Mouse (Mus musculus) stomach, embryonic 16.5 days (tissue): ENCODE data around the gene Opcml. TPM values are rescaled to one million over a fixed set of nuclear protein-coding genes. Genes with fewer than 3 reads are reported as not detected.

Source experiments
- ATAC-seq: fragments of 200-750 bp; cut with Nextera tagmentation; 2 replicates; pipeline ENCODE4 v1.8.0; 2017; ENCODE audit warnings: moderate number of reproducible peaks, moderate TSS enrichment; ENCODE audit not compliant: insufficient read depth, low FRiP score
- H3K27ac ChIP-seq: fragments of 300-500 bp; sonication (generic); 2 replicates; pipeline ENCODE4 v1.5.1; 2014; ENCODE audit warnings: low read length
- H3K27me3 ChIP-seq: fragments of 300-500 bp; sonication (generic); 2 replicates; pipeline ENCODE4 v1.6.1; 2014; ENCODE audit warnings: low read length, control low read depth, mixed read lengths; ENCODE audit not compliant: control insufficient read depth, insufficient read depth
- H3K36me3 ChIP-seq: fragments of 300-500 bp; sonication (generic); 2 replicates; pipeline ENCODE4 v1.6.1; 2014; ENCODE audit warnings: low read length; ENCODE audit not compliant: control insufficient read depth, insufficient read depth
- H3K4me1 ChIP-seq: fragments of 300-500 bp; sonication (generic); 2 replicates; pipeline ENCODE4 v1.6.1; 2014; ENCODE audit warnings: low read length, control low read depth, mixed read lengths; ENCODE audit not compliant: control insufficient read depth, insufficient read depth
- H3K4me2 ChIP-seq: fragments of 300-500 bp; sonication (generic); 2 replicates; pipeline ENCODE4 v1.6.1; 2014; ENCODE audit warnings: low read depth, low read length, mixed read lengths
- H3K4me3 ChIP-seq: fragments of 300-500 bp; sonication (generic); replicated peaks from 2 replicates; pipeline ENCODE4 v1.5.1; 2014; ENCODE audit warnings: mild to moderate bottlenecking, low read length
- H3K9ac ChIP-seq: fragments of 300-500 bp; sonication (generic); 2 replicates; pipeline ENCODE4 v1.6.1; 2014; ENCODE audit warnings: low read length
- H3K9me3 ChIP-seq: fragments of 300-500 bp; sonication (generic); replicated peaks from 2 replicates; pipeline ENCODE4 v1.6.1; 2016; ENCODE audit warnings: low read length, control low read depth; ENCODE audit not compliant: control insufficient read depth
- WGBS: fragments of 180-500 bp; shearing (Covaris S2); extraction: QIAGEN DNeasy Blood & Tissue Kit; methylation state at CpG from one replicate; pipeline ENCODE4 v1.1.7; 2014; 5-methylcytosine and 5-hydroxymethylcytosine counted together
- polyA plus RNA-seq: library from polyadenylated mRNA; unstranded; fragments of >200 nt; fragmentation: Nextera tagmentation; extraction: Ambion mirVana; gene quantifications from 2 replicates; pipeline ENCODE4 v1.2.1, GENCODE M21; 2015

Opcml gene
- polyA plus RNA-seq, 1 experiment from 2014 or later: 2.8 TPM

DNA sequence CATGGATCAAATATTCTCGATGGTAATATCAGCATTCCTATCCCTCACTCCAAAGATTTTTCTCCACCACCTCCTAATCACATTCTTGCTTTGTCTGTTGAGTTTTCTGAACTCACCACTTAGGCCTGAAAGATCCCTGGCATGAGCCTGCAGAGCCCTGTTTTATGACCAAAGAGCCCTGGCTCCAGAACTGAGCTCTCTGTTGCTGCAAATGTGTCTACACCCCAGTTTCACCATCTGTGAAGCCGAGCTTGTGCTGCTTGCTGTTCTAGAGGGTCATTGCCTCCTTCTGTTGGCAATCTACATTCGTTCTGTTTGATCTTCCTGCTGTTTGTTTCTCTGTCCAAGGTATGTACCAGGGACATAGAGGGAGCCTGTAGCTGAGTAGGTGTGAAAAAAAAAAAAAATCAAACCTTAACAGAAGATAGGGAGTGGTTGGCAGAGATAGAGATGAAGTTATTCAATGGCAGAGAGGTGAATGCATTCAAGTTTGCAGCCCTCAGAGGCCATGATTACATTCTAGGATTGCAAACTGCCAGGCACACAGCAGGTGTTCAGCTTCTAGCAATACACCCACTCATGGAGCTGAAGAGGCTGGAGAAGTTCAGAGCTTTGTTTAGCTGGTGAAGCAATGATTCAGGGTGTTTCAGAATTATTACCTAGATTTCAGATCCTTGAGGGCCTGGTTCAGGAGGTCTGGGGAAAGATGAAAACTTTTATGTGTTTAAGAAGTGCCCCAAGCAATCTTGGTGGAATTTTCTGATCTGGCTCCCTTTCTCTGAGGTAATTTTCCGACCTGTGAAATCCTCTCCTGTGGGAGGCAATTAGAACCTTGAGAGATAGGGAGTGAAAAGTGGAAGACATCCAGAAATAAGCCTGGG is 133.6 kb downstream of the Opcml start:
- Histone ChIP-seq H3K36me3 (no peaks in the 10 kb centered on the region), H3K4me2 (no peak overlapping the region), H3K4me3 (no peak overlapping the region), H3K9ac (no peak overlapping the region), H3K9me3 (no peaks in the 10 kb centered on the region), H3K4me1 (no peaks in the 10 kb centered on the region), H3K27ac (no peak overlapping the region), H3K27me3 (no peaks in the 10 kb centered on the region)
- no peak for ATAC-seq
- WGBS: 52% methylated on average over 4 of the region's 4 CpGs

DNA sequence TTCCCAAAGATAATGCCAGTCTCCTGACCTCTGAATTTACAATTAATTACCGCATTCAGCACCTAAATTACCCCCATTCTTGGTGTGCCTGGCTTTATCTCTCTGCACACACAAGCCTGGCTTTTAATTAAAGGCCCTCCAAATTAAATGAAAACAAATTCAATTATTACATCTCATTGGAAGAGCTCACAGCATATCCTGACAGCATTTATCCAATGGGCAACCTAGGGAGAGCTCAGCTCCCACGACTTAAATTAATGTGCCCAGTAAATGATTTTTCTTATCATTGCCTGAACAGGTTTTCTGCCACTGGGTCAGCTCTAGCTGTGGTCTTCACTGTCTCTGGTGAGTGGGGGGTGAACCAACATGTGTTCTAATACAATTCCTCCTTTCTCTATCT is 135.1 kb downstream of the Opcml start:
- Histone ChIP-seq H3K36me3 (no peaks in the 10 kb centered on the region), H3K4me2 (no peak overlapping the region), H3K27ac (no peak overlapping the region), H3K4me1 (no peaks in the 10 kb centered on the region), H3K27me3 (no peaks in the 10 kb centered on the region), H3K9me3 (no peaks in the 10 kb centered on the region), H3K4me3 (no peak overlapping the region), H3K9ac (no peak overlapping the region)
- WGBS: 70% methylated on average over 2 of the region's 2 CpGs
- no peak for ATAC-seq

DNA sequence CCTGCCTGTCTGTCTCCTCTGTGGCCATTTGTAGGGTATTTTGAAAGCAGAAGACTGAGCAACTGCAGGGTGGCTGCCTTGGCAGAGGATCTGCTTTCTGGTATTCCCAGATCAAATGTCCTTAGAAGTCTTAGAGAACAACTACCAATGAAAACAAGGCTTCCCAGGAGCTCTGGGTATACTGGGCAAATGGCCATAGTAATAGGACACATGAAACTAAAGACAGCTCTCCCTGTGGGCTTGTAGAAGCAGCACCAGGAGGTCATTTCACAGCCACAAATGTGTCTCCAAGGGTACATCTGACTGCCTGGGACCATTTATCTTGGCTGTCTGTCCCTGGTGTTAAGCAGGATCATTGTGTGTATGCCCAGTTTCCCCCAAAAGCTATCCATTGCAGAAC is 146.7 kb downstream of the Opcml start:
- no peaks in the 10 kb centered on the region for H3K9me3 ChIP-seq
- H3K4me3 ChIP-seq: no peak overlapping the region
- H3K27me3 ChIP-seq: no peaks in the 10 kb centered on the region
- H3K4me2 ChIP-seq: no peak overlapping the region
- no peaks in the 10 kb centered on the region for H3K36me3 ChIP-seq
- no peak overlapping the region for H3K9ac ChIP-seq
- no peak overlapping the region for H3K27ac ChIP-seq
- H3K4me1 ChIP-seq: no peaks in the 10 kb centered on the region
- no peak for ATAC-seq

DNA sequence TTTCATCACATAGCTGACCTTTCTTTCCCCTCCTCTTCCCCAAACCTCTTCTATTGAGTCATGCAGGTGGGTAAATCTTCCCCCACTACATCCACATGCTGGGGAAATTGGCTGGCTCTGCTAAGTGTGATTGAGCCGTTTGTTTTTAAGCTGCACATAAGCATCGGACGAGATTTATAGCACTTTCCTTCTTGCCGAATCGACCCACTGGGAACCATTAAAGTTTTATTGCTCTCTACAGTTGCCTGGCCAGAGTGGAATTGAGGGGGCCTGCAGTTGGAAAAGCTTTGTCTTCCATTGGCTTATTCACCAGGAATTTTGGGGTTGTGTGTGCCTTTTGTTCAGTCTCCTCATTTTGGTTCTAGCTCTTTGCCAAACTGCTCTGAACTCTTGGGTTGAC is 147.1 kb downstream of the Opcml start:
- Histone ChIP-seq H3K4me3 (no peak overlapping the region), H3K36me3 (no peaks in the 10 kb centered on the region), H3K9ac (no peak overlapping the region), H3K9me3 (no peaks in the 10 kb centered on the region), H3K27me3 (no peaks in the 10 kb centered on the region), H3K4me2 (no peak overlapping the region), H3K27ac (no peak overlapping the region), H3K4me1 (no peaks in the 10 kb centered on the region)
- 67% methylated on average over 5 of the region's 5 CpGs for WGBS
- ATAC-seq: no peak

DNA sequence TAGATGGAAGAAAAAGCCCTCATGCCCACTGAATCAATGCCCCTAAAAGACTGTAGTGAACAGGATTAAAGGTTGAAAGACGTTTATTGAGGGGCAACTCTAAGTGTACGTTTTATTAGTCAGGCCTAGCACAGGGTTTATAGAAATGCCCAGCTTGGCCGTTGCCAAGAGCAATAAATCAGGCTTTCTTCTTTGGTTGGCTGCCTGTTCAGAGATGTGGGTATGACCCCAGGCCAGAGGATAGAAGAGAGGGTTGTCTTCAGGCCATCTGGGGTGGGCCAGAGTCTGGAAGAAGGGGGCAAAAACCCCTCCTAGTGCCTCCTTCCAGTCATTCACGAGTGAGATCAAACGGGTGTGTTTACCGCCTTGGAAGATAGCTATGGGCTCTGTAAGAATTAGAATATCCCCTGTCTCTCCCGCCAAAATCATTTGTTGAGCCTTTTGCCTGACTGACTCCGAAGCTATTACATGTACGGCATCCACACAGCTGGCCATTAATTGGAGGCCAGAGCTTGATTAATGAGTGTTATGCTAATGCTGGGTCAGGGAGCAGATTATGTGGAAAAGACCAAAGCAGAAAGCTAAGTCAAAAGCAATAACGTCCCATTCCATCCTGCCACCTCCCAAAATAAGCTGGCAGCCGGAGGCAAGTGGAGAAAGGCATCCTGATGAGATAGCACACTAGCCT is 154.9 kb downstream of the Opcml start:
- Histone ChIP-seq H3K36me3 (no peaks in the 10 kb centered on the region), H3K27me3 (no peaks in the 10 kb centered on the region), H3K4me2 (no peak overlapping the region), H3K4me3 (no peak overlapping the region), H3K9ac (no peak overlapping the region), H3K9me3 (no peaks in the 10 kb centered on the region), H3K4me1 (peaks cover 4% of the 10 kb centered on the region; the same call in 1 of the 2 replicates), H3K27ac (no peak overlapping the region)
- no peak for ATAC-seq
- WGBS: 52% methylated on average over 11 of the region's 11 CpGs

DNA sequence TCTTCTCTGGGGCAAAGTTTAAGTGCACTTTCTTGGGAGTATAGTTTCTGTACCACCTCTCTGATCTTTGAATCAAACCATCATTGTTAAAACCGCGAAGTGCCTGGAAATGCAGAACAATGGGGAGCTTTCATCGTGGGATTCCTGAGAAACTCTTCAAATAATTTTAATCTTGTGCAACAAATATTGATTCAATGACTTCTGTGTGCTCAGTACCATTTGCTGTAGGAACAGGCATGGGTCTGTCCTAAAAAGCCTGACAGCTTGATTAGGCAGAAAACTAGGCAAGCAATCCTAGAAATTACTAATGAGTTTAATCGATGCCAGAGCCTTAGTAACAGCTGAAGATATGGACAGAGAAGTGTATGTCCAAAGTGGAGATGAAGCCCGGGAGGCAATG is 160.5 kb downstream of the Opcml start:
- 50% methylated on average over 5 of the region's 5 CpGs for WGBS
- Histone ChIP-seq H3K36me3 (no peaks in the 10 kb centered on the region), H3K4me1 (no peaks in the 10 kb centered on the region), H3K27ac (no peak overlapping the region), H3K4me2 (no peak overlapping the region), H3K27me3 (no peaks in the 10 kb centered on the region), H3K4me3 (no peak overlapping the region), H3K9ac (no peak overlapping the region), H3K9me3 (no peaks in the 10 kb centered on the region)
- ATAC-seq: peak; percentile 71; the same call in 1 of the 2 replicates

DNA sequence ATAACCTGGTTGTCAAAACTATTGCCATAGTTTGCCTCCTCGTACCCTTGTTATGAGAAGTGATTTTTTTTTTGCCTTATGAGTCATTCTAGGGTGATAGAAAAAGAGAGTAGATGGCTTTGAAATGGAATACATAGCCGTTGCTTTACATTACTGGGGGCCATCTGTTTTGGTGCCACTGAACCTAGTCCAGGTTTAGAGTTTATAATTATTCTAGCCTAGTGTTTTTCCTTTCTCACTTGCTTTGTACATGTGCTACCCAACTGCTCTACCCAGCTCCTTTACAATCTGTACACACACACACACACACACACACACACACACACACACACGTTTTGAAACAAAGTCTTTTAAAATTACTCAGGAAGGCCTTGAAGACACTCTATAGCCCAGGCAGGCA is 171.1 kb downstream of the Opcml start:
- Histone ChIP-seq H3K4me1 (no peaks in the 10 kb centered on the region), H3K4me2 (no peak overlapping the region), H3K27ac (no peak overlapping the region), H3K9ac (no peak overlapping the region), H3K4me3 (no peak overlapping the region), H3K27me3 (no peaks in the 10 kb centered on the region), H3K36me3 (no peaks in the 10 kb centered on the region), H3K9me3 (no peaks in the 10 kb centered on the region)
- 69% methylated on average over 3 of the region's 3 CpGs for WGBS
- no peak for ATAC-seq

DNA sequence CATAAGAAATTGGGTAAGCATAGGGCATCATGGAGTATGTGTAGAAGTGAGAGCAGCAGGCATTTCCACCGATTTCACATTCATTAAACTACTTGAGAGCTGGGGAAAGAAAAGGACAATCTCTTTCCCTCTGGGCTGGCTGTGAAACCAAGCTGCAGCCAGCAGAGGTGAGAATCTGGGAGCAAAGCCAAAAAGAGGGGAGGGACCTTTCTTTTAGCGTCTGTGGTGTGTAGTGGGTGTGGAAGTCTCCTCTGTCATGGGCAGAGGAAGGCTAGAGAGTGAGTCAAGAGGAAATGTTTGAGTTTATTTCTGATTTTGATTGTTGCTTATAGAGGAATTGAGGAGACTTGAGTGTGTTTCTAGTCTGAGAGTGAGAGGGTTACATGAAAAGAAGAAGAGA is 172.8 kb downstream of the Opcml start:
- ATAC-seq: peak; percentile 72; the same call in 1 of the 2 replicates
- 29% methylated on average over 2 of the region's 2 CpGs for WGBS

DNA sequence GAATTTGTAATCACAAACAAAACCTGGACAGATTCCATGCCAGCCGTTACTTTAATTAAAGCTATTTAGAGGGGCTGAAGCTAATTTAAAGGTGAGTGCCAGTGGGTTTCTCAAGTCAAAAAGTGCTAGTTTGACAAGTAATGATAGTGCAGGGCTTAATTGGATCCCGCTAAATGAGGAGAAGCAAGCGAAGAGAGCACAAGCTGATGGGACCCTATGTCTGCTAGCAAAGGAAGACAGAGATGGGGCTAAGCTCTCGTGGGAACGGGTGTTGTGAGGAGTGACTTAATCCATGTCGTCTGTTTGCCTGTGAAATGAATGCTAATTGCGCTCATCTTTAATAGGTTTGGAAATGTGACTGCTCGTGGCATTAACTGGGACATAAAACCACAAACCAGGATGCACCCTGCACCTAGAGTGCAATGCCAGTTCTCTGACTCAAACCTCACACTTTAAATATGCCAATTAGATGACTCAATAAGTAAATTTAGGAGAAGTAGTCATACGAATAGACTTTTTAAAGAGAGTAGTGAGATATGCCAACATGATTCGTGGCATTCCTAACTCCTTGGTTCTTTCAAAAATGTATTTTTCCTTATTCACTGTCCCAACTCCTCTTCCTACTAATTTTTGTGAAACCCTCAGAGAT is 174.5 kb downstream of the Opcml start:
- 74% methylated on average over 10 of the region's 10 CpGs for WGBS

More for the DNA sequence above, 172.8 kb downstream of the Opcml start:
- H3K4me1 ChIP-seq: no peaks in the 10 kb centered on the region
- no peaks in the 10 kb centered on the region for H3K9me3 ChIP-seq
- no peak overlapping the region for H3K4me2 ChIP-seq
- no peak overlapping the region for H3K27ac ChIP-seq
- H3K36me3 ChIP-seq: no peaks in the 10 kb centered on the region
- no peak overlapping the region for H3K4me3 ChIP-seq
- no peak overlapping the region for H3K9ac ChIP-seq
- no peaks in the 10 kb centered on the region for H3K27me3 ChIP-seq

More for the DNA sequence above, 174.5 kb downstream of the Opcml start:
- no peak overlapping the region for H3K4me3 ChIP-seq
- H3K9me3 ChIP-seq: no peaks in the 10 kb centered on the region
- no peak for ATAC-seq
- H3K36me3 ChIP-seq: no peaks in the 10 kb centered on the region
- no peak overlapping the region for H3K9ac ChIP-seq
- H3K27ac ChIP-seq: no peak overlapping the region
- H3K4me2 ChIP-seq: no peak overlapping the region
- no peaks in the 10 kb centered on the region for H3K27me3 ChIP-seq
- no peaks in the 10 kb centered on the region for H3K4me1 ChIP-seq
